Mouse (Mus musculus): ENCODE results near the gene Fbxo5.
A peak's percentile ranks its signal among the peaks of the same experiment; 100 is the strongest.

Fbxo5 gene

GRCm38 (mm10) chr10:5805243-5805730, at the start of gene Fbxo5:
Gene Fbxo5 (minus strand): TSS chr10:5805600.
- DNase-seq: peak; percentile 100

- no peak for DNase-seq
Measured at GRCm38 (mm10) chr10:5853290-5853868, 48.0 kb upstream of the Fbxo5 start.

- no peak for DNase-seq
Measured at GRCm38 (mm10) chr10:5846939-5847338, 41.5 kb upstream of the Fbxo5 start.

- no peak for DNase-seq
Measured at GRCm38 (mm10) chr10:5841369-5841768, 36.0 kb upstream of the Fbxo5 start.

- no peak for DNase-seq
Measured at GRCm38 (mm10) chr10:5826336-5827025, 21.1 kb upstream of the Fbxo5 start.

GRCm38 (mm10) chr10:5824779-5825178, 19.4 kb upstream of the Fbxo5 start:
- peak; percentile 42 for DNase-seq

- DNase-seq: peak; percentile 97
Measured at GRCm38 (mm10) chr10:5823740-5824491, 18.5 kb upstream of the Fbxo5 start, which contains the start of gene Mtrf1l. Gene Mtrf1l (minus strand): TSS chr10:5823910.

- DNase-seq: peak; percentile 67
Measured at GRCm38 (mm10) chr10:5823291-5823739, 17.9 kb upstream of the Fbxo5 start.

- no peak for DNase-seq
Measured at GRCm38 (mm10) chr10:5818772-5819171, 13.4 kb upstream of the Fbxo5 start.

GRCm38 (mm10) chr10:5815968-5816367, 10.6 kb upstream of the Fbxo5 start:
- no peak for DNase-seq

GRCm38 (mm10) chr10:5813724-5814123, 8.3 kb upstream of the Fbxo5 start:
- no peak for DNase-seq

GRCm38 (mm10) chr10:5807683-5808082, 2.3 kb upstream of the Fbxo5 start:
- no peak for DNase-seq

GRCm38 (mm10) chr10:5806996-5807395, 1.6 kb upstream of the Fbxo5 start:
- DNase-seq: no peak

- no peak for DNase-seq
Measured at GRCm38 (mm10) chr10:5806416-5806815, 1.0 kb upstream of the Fbxo5 start.

GRCm38 (mm10) chr10:5805731-5806307, 419 bp upstream of the Fbxo5 start:
- peak; percentile 97 for DNase-seq

- no peak for DNase-seq
Measured at GRCm38 (mm10) chr10:5804691-5805156, 676 bp downstream of the Fbxo5 start.

- DNase-seq: no peak
Measured at GRCm38 (mm10) chr10:5803739-5804138, 1.7 kb downstream of the Fbxo5 start.

GRCm38 (mm10) chr10:5802866-5803265, 2.5 kb downstream of the Fbxo5 start:
- DNase-seq: no peak

- DNase-seq: no peak
Measured at GRCm38 (mm10) chr10:5800490-5800889, 4.9 kb downstream of the Fbxo5 start.

- DNase-seq: no peak
Measured at GRCm38 (mm10) chr10:5798069-5798468, 7.3 kb downstream of the Fbxo5 start.

- no peak for DNase-seq
Measured at GRCm38 (mm10) chr10:5790657-5791056, 14.7 kb downstream of the Fbxo5 start.

GRCm38 (mm10) chr10:5786923-5787322, 18.5 kb downstream of the Fbxo5 start:
- no peak for DNase-seq

All from cerebellum, adult 11-12 months (tissue).